Mouse (Mus musculus): ENCODE results near the gene Ceacam16.

Gene Ceacam16

GRCm38 (mm10) chr7:19815296-19816223, 45.5 kb downstream of the Ceacam16 start:
- no peak for DNase-seq

DNA sequence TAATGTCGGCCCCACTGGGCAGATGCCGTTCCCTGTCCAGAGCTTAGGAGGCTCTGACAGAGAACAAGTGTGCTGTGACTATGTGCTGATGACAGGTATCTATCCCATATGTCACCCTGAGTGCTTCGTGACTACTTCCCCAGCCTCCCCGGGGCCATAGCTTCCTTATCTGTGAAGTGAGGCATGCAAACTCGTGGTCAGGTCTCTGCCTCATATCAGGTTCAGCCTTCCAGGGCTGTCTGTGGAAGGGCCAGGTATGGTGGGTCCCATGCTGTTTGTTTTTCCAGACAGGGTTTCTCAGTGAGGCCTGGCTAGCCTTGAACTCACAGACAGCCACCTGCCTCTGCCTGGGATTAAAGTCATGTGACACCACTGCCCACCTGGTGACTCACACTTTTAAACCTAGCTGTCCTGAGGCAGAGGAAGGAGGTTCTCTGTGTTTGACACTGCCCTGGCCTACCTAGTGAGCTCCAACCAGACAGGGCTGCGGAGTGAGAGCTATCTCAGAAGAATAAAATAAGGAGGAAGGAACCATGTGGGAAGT, 47.4 kb downstream of the Ceacam16 start:
- no peak for DNase-seq

DNA sequence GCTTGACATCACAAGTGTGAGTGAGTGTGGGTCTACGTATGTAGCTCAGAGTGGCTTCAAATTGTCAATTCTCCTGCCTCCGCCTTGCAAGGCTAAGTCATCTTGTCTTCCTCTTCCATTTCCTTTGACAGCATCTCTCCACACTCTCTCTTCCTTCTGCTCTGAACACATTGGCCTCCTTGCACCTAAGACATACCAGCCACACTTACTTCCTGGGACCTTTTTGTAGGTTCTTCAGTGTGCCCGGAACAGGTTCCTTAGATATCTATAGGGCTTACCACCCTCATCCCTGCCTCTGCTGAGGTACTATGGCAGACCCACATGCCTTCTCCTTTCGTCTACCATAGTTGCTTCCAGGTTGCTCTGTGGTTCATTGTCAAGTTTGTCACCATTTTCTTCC, 47.9 kb downstream of the Ceacam16 start:
- DNase-seq: no peak

- no peak for DNase-seq
Measured at GRCm38 (mm10) chr7:19811114-19811513, 50.0 kb downstream of the Ceacam16 start.

GRCm38 (mm10) chr7:19809369-19809768, 51.7 kb downstream of the Ceacam16 start:
- no peak for DNase-seq

GRCm38 (mm10) chr7:19806356-19806969, 54.6 kb downstream of the Ceacam16 start:
- DNase-seq: no peak

DNA sequence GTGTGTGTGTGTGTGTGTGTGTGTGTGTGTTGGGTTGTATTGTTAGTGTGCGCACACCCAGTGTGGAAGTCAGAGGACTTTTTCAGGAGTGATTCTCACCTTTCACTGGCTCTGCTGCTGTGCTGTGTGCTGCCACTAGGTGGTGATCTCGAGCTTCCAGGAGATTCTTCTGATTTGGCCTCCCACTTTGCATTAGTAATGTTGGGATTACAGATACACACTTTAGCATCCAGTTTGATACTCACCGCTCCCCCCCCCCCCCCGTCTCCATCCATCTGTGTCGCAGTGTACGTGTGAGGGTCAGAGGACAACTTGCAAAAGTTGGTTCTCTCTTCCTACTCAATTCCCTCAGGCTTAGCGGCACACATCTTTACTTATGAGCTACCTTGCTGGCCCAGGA, 58.1 kb downstream of the Ceacam16 start:
- DNase-seq: peak; percentile 34
